Mouse (Mus musculus) ZHBTc4 (cell line): Measurements from ENCODE around the gene Shmt2.

ENCODE experiments used
- DNase-seq: peaks from one replicate; pipeline ENCODE4 v3.0.0-alpha.2; 2011; ENCODE audit warnings: low read depth, low spot score

Shmt2 gene

DNA sequence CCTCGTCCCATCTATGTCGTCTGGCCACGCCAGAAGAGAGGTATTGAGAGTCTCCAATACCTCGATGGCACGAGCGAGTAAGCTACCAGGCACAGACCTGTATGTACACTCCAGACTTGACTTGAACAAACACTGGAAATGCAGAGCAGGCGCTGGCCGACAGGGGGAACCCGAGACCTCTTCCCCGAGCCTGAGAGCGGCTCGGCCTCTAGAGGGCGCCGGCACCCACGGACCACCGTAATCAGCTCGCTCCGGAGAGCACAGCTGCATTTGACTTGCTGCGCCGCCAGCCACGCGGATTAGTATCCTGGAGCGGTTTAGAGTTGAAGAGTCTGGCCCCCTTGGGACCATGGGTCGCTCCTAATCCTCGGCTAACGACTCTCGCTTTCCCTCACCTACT lies 9.4 kb downstream of the Shmt2 start:
- DNase-seq: peak; percentile 96

DNA sequence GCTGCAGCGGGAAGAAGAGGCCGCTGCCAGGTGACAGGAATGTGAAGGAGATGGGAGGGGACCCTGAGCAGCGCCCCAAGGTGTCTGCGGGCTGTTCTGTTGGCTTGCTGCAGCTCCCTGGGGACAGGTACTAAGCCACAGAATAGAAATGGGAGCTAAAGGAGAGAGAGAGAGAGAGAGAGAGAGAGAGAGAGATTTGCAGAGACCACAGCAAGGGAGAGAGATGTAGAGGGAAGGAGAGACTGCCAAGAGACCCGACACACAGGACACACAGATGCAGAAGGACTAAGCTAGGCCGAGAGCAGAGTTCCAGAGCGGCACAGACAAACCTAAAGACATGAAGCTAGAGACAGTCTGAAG lies 10.0 kb downstream of the Shmt2 start:
- no peak for DNase-seq

DNA sequence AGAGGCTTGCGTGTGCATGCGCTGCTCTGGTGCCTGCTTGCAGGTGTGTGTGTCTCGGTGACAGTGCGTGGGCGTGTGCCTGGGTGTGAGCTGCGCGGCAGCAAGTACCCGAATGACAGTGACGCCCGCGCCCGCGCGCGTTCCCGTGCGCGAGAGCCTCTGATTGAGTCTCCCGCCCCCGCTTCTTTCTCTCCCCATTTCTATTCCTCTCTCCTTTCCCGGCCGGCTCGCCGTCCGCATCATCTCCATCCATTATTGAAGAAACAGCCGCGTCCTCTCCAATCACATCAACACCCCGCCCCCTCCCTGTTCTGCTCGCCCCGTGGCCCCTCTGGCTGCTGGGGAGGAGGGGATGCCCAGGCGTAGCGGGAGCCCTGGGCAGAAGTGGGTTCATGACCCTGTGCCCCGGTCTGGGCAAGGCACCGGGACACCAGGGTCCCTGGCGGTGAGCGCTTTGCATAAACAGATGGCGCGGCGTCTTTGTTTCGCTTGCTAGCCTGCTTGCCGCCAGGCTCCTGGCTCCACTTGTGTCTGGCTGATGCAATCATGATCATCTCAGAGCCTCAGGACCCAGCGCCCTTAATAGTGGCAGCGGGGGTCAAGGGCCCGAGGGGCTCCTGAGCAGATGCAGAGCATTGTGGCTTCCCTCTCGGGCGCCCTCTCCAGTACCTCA lies 10.5 kb downstream of the Shmt2 start:
- DNase-seq: peak; percentile 70

DNA sequence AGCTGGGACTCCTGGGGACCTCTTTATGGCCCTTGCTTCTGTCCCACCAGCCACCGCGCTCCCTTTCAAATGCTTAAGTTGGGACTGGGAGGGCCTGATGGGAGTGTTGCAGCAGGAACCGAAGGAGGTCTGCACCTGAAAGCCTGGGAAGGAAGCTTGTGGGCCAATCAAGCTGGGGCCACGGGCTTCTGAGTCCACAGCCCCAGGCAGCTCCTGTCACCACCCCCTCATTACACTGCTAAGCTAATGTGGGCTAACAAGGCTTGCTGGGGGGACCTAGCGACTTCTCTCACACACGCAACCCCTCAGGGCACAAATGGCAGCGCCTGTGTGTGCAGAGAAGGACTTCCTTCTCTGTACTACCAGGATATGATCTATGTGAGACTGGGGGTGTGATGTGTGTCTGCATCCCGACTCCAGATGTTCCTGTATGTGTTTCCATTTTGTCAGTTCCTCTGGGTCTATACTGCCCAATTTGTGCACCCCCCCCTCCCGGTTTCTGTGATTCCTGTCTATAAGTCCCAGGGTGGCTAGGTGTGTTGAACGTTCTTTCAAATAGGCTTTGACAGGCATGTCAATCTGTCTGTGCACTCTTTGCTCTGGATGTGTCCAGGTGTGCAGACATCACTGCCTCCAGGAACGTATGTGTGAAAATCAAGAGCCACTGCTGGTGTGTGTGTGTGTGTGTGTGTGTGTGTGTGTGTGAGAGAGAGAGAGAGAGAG lies 11.2 kb downstream of the Shmt2 start:
- peak; percentile 60 for DNase-seq

DNA sequence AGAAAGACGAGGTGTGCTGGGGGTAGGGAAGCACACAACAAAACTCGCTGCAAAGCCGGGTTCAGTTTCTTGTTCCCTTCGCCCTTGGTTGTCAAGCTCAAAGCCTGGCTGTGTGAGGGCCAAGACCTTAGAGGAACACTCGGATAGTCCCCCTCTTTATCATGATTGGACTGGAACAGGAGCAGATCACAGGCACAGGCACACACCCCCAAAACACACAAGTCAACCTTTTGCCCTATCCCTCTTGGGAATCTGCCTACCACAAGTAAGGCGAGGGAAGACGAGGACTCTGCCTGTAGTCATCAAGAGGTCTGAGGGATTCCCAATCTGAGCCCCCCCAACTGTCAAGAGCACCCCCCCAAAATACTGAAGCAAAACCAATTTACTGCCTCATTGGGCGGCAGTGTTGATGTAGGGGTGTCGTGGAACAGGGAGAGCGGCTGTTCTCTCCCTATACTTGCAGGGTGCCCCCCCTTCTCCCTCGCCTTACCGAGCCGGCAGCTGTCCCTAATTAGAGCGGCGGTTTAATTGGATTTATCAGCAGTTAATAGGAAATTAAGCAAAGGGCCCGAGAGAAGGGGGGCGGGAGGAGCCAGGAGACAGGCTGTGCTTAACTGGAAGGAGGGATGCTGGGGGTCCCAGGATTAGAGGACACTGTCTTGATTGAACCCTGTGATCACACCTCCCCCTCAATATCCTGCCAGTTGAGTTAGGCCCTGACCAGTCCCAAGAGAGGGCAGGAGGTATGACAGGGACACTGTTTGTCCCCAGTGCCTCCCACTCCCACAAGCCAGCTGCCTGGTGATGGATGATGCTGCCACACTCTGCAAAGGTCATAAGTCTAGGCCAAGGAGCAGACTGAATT lies 12.2 kb downstream of the Shmt2 start:
- DNase-seq: peak; percentile 25

DNA sequence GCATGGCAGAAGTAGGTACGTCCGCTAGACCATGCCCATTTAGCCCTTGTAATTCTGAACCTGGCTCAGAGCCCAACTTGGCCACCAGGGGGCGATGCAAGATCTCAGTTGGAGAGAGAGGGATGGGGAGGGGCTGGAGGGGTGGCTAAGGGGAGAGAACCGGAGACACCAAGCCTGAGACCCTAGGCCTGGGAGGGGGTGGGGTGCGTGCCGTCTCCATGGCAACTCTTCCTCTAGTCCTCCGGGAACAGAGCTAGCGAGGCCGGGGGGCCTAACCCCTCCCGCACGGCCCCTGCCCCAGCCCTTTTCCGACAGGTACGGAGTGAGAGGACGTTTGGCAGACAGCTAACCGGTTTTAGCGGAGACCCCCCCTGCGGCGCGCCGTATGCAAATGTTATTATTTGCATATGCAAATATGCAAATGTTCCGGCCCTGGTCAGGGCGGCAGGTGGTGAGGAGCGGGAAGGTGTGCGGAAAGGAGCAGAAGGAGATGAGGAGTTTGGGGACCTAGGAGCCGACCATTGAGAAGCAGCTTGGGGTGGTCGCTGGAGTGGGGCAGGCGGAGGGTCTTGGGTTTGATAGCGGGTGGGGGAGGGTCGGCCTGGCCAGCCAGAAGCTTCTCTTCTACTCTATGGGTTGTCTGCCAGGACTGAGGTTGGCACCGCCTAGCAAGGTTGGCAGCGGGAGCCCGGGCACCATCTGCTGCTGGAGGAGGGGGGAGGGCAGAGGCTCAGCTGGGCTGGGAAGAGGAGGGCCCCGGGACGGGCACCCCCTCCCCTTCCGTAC lies 13.0 kb downstream of the Shmt2 start:
- peak; percentile 98 for DNase-seq

DNA sequence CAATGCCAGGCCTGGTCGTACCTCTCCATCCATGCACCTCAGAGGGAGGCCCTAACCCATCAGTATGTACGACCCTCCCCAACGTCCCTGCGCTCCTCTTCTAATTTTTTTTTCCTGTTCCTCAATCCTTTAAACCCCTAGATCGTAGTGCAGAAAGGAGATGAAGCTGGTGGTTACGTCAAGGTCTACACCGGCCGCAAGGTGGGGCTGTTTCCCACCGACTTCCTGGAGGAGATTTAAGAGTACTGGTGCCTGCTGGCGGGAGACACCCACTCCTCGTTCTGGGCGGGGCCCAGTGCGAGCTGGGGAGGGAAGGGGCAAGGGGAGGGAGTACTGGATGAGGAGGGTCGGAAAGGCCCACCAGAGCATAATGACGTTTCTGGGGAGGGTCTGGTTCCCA lies 14.0 kb downstream of the Shmt2 start:
- peak; percentile 92 for DNase-seq

DNA sequence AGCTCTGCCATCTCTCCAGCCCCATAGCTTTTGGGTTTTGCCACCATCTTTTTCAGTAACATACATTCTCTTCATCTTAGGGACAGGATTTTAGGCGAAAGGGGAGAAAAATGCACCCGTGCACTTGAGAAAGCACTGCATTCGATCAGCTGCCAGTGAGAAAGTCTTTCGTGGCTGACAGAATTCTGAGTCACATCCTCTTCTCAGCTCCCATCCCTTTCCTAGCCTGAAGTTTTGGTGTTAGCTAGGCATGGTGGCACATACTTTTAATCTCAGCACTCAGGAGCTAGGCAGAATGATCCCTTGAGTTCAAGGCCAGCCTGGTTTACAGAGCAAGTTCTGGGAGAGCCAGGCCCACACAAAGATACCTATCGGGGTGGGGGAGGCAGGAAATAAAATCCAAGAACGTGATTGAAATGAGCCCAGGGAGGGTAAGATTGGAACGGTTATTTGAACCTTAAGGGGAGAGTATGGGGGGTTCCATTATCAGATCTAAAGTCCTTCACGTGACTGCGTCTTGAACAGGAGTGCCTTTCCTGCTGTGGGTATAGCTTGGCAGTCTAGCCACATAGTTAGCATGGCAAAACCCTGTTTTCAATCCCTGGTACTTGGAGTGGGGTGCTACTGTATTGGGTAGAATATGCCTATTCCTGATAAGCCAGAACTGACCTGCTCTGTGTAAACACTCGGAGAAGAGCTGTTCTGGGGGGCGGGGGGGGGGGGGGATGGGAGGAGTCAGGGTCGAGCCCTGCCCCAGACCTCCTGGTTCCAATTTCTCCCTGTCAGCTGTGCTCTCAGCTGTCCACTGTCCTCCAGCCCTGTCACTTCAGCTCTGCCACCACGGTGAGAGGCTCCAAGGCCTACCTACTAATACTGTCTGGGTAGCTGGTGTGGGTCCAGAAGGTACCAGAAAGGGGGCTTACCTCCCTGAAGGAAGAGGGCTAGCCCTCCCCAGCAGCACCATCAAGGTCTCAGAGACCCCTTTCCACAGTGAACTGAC lies 21.1 kb downstream of the Shmt2 start, which contains the start of gene Stac3:
Stac3 (plus strand) TSS at position 793 of the 1,000 bp plus-strand sequence.
- DNase-seq: no peak

DNA sequence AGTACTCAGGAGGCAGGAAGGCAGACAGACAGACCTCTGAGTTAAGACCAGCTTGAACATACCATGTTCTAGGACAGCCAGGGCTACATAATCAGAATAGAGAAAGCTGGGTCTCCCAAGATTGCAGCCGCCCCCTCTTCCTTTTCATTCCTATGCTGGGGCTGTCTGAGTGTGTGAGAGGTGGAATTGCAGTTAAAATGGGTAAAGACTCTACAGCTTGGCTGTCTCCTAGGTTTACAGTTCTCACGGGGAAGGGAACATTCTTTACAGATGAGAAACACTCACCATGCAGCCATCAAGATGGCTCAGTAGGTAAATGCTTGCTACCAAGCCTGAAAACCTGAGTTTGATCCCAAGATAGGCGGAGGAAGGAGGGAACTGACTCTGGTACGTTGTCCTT lies 22.2 kb downstream of the Shmt2 start:
- no peak for DNase-seq

DNA sequence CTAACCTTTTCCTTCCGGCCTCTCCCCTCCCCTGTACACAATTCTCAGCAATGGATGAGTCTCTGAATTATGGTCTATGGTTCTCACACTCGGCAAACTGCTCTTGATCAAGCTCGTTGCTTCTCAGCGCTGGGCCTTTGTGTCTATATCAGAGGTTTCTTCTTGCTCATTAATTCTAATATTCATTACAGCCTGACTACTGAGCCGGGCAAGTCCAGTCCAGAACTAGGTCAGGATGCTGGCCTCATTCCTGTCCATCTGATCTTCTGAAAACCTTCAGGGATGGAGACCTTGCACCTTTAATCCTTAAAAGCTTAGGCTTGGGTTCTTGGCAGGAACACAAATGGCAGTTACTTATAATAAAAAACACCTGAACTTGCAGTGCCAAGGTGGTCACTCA lies 22.7 kb downstream of the Shmt2 start:
- DNase-seq: no peak

DNA sequence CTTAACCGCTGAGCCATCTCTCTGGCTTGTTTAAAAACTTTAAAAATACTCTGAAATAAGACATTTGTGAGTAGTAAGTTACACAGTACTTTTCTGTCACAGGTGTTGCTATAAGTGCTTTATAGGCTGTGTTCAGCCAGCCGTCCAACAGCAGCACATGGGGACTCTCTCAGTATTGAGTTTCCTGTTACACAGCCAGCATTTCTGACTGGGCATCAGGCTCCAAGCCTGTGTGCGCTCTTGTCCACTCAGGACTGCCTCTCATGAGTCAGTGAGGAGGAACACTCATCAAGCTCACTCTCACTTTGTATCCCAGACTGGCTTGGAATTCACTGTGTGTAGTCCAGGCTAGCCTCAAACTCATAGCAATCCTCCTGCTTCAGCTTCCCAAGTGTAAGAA lies 26.1 kb downstream of the Shmt2 start:
- DNase-seq: no peak

DNA sequence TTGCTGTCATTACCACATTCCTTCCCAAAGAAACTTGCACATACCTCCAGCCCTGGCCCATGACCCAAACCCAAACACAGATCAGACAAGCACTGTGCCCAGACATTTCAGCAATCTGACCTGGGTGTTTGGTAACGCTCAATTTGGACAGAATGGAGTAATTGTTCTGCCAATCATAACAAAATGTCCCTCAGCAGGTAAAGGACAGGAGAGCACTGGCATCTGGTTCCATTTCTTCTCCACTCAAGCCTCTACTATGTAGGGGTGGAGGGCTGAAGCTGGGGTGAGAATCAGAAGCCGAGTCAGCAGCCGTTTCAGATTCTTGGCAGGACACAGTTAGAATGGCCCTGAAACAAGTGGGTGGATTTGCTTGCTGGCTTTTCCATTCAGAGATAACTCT lies 30.1 kb downstream of the Shmt2 start:
- DNase-seq: no peak

DNA sequence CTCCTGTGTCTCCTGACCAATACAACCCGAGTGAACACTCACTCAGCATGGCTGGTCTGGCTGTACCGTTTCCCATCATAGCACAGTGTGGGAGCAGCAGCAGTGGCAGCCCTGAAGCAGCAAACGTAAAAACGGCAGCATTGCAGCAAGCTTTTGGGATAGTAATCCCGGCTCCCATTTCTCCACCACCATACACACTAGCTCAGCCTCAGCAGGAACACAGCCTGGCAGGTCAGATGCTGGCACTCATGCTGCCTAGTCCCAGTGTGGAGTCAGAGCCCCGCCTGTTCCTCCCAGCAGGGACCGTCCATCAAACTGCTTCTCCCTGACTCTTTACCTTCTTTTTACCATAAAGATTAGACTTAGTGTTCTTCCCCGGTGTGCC lies 31.1 kb downstream of the Shmt2 start:
- no peak for DNase-seq

DNA sequence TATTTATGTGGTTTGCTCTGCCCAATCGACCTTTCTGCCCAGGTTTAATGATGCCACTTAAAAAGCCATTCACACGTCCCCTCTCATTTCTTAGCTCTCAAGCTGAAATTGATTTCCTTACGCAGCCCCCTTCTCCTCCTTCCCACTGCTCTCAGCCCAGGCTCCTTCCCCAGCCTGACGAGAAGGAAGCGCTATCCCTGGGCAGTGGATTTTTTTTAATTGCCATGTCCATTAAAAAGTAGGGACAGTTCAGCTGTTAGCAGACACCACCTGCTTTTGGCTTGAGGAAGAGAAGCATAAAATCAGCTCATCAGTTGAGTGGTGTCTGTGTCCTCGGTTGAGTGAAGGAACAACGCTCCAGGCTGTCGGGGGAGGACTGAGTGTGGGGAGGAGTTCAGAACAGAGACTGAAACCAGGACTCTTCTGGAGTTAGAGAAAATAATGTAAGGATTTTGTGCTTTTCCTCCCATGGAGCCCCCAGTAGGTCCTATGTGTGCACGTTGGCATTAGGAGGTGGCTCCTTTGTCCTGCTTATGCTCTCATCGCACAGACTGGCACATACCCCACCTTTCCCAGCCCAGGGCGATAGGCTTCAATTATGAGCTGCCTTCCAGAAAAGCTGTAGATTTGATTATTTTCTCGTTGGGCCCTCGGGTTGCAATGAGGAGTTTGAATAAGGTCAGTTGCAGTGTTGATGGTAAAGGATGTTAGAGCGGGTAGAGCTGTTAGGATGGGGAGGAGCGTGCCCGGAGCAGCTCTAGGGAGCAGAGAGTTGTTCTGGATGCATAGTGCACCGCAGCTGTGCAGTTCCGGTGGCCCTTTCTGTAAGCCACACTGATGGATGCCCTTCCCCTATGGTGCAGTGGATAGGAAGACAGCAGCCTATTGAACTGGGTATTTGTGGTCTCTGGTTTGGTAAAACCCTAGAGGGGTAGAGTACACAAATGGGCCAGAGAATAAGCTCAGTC lies 31.8 kb downstream of the Shmt2 start:
- DNase-seq: no peak

DNA sequence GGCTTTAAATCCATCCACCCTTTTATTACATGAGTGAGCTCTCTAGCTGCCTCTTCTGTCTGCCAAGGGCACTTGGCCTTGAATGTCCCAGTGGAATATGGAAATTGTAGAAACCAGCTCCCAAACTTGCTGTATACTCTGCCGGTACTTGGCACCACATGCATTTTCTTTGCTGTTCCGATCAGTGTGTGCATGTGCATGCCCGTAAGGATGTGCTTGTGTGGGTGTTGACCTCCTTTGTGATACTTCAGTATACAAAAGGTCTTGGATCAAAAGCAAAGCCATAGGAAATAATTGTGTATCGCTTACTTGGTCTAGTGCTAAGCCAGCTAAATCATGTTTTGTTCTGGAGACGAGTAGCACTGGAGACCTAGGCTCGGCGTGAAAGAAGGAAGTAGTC lies 33.4 kb downstream of the Shmt2 start:
- DNase-seq: no peak

DNA sequence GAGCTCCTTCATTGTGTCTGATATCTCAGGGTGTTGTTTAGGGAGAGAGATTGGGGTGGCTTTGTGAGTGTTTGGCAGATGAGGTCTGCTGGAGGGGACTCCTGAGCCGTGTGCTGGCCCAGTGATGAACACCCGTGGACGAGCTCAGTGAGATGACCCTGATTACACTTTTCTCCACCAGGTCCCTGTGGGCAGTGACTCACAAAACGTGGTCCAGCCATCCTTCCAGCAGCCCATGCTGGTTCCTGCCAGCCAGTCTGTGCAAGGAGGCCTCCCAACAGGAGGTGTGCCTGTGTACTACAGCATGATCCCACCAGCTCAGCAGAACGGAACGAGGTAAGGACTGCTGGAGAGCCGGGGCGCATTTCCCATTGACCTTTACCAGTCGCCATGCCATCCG lies 37.0 kb downstream of the Shmt2 start:
- no peak for DNase-seq

DNA sequence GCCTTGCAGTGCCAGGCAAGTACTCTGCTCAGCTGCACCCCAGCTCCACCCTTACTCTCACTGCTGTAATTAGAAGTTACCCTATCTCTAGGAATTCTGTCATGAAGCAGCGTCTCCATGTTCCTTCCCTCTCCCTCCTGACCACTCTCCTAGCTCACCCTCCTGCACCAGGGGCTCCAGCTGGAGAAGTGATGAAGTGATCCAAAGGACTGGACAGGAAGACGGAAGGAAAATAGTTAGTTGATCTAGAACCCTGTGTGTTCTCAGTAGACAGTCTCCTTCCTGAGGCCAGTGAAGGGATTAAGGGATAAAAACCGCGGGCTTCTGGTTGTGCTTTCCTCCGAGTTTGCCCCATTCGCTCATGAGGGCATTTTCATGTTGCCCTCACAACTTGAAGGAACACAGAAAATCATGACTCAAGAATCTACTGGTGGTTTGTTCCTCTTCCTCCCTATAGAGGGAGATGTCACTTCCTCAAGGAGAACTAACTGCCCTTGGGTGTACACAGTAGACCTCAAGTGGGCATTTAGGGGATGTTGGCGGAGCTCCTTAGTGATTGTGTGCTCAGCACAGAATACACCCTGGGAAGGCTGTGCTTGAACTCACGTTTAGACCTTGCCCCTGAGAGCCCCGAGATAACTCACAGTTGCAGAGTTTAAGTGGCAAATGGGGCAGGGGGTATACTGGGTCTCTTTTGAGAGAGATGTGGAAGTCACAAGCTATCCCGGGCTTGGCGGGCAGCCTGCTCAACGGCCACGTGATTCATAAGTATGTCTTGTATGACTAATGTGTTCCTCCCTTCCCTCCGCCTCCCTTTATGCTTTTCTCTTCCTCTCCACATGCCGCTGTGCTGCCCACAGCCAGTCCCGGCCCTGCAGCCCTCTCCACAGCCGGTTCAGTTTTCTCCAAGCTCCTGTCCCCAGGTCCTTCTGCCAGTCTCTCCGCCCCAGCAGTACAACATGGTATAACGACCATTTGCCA lies 41.1 kb downstream of the Shmt2 start:
- peak; percentile 16 for DNase-seq

DNA sequence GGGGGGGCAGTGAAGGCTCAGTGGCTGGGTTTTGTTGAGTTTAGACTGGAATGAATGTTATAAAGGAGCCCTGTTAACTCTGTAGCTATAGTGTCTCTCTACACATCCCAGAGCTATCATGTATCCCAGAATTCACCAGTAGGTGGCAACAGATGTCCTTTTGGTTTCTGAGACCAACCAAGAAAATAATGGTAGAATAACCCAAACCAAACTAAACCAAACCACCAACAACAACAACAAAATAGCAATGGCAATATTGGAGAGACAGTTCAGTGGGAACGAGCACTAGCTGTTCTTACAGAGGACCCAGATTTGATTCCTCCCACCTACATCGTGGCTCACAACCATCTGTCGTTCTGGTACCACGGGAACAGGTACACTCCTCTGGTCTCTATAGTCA lies 43.1 kb downstream of the Shmt2 start:
- peak; percentile 46 for DNase-seq
